Mouse (Mus musculus): ENCODE measurements at regions not wholly inside any gene's neighbourhood (a gene's known extent, or its start where the extent isn't known, plus 50 kb on each side); places are given as distances from the start of the nearest gene placed in this dataset.

- H3K27me3 ChIP-seq (replicated peaks; ENCODE audit: low read depth, poor library complexity, severe bottlenecking), result no peaks in the 10 kb centered on the region
- no peak overlapping the region for H3K27ac ChIP-seq (replicated peaks)
- no peak for DNase-seq (ENCODE audit: low spot score)
- H3K9me3 ChIP-seq, result no peaks in the 10 kb centered on the region
- no peaks in the 10 kb centered on the region for H3K4me1 ChIP-seq
- no peaks in the 10 kb centered on the region for H3K36me3 ChIP-seq (replicated peaks)
- no peak overlapping the region for H3K4me3 ChIP-seq
- WGBS, result 82% methylated on average over 7 of the region's 7 CpGs
These were observed 286.1 kb downstream of the Glrx3 start for GRCm38 (mm10) chr7:137723361-137724040.

- Histone ChIP-seq H3K36me3 (replicated peaks) (no peaks in the 10 kb centered on the region), H3K4me1 (no peaks in the 10 kb centered on the region), H3K9me3 (no peaks in the 10 kb centered on the region), H3K27me3 (replicated peaks; ENCODE audit: low read depth, poor library complexity, severe bottlenecking) (no peaks in the 10 kb centered on the region), H3K4me3 (no peak overlapping the region), H3K27ac (replicated peaks) (no peak overlapping the region)
- 87% methylated on average over 7 of the region's 7 CpGs for WGBS
- no peak for DNase-seq (ENCODE audit: low spot score)
These were observed 288.6 kb downstream of the Glrx3 start for GRCm38 (mm10) chr7:137726031-137726430.

- Histone ChIP-seq H3K27ac (replicated peaks) (no peak overlapping the region), H3K4me1 (no peaks in the 10 kb centered on the region), H3K4me3 (no peak overlapping the region), H3K9me3 (no peaks in the 10 kb centered on the region), H3K36me3 (replicated peaks) (no peaks in the 10 kb centered on the region), H3K27me3 (replicated peaks; ENCODE audit: low read depth, poor library complexity, severe bottlenecking) (no peaks in the 10 kb centered on the region)
- DNase-seq (ENCODE audit: low spot score), result no peak
- WGBS, result 88% methylated on average over 5 of the region's 5 CpGs
These were observed 298.6 kb downstream of the Glrx3 start for GRCm38 (mm10) chr7:137735873-137736527.

- H3K27ac ChIP-seq (replicated peaks), result no peak overlapping the region
- H3K9me3 ChIP-seq, result no peaks in the 10 kb centered on the region
- WGBS, result 81% methylated on average over 3 of the region's 3 CpGs
- peaks cover 14% of the 10 kb centered on the region; the same call in 1 of the 2 replicates for H3K4me1 ChIP-seq
- H3K4me3 ChIP-seq, result no peak overlapping the region
- no peak for DNase-seq (ENCODE audit: low spot score)
- no peaks in the 10 kb centered on the region for H3K36me3 ChIP-seq (replicated peaks)
- H3K27me3 ChIP-seq (replicated peaks; ENCODE audit: low read depth, poor library complexity, severe bottlenecking), result no peaks in the 10 kb centered on the region
These were observed 304.3 kb downstream of the Glrx3 start for GRCm38 (mm10) chr7:137741702-137742101.

GRCm38 (mm10) chr7:137742297-137742751 lies 304.9 kb downstream of the Glrx3 start:
- Histone ChIP-seq H3K27me3 (replicated peaks; ENCODE audit: low read depth, poor library complexity, severe bottlenecking) (no peaks in the 10 kb centered on the region), H3K4me3 (no peak overlapping the region), H3K36me3 (replicated peaks) (no peaks in the 10 kb centered on the region), H3K4me1 (peaks cover 14% of the 10 kb centered on the region; the same call in 1 of the 2 replicates), H3K9me3 (no peaks in the 10 kb centered on the region), H3K27ac (replicated peaks) (no peak overlapping the region)
- no peak for DNase-seq (ENCODE audit: low spot score)
- 51% methylated on average over 7 of the region's 7 CpGs for WGBS

- no peaks in the 10 kb centered on the region for H3K9me3 ChIP-seq
- no peak for DNase-seq (ENCODE audit: low spot score)
- H3K27ac ChIP-seq (replicated peaks), result no peak overlapping the region
- H3K4me3 ChIP-seq, result no peak overlapping the region
- WGBS, result 85% methylated on average over 1 of the region's 1 CpGs
- H3K36me3 ChIP-seq (replicated peaks), result no peaks in the 10 kb centered on the region
- H3K4me1 ChIP-seq, result peaks cover 14% of the 10 kb centered on the region; the same call in 1 of the 2 replicates
- no peaks in the 10 kb centered on the region for H3K27me3 ChIP-seq (replicated peaks; ENCODE audit: low read depth, poor library complexity, severe bottlenecking)
These were observed 308.2 kb downstream of the Glrx3 start for GRCm38 (mm10) chr7:137745575-137745974.

GRCm38 (mm10) chr7:137745991-137746390 lies 308.6 kb downstream of the Glrx3 start:
- no peaks in the 10 kb centered on the region for H3K27me3 ChIP-seq (replicated peaks; ENCODE audit: low read depth, poor library complexity, severe bottlenecking)
- peaks cover 18% of the 10 kb centered on the region; the same call in 1 of the 2 replicates for H3K4me1 ChIP-seq
- no peak overlapping the region for H3K27ac ChIP-seq (replicated peaks)
- H3K9me3 ChIP-seq, result no peaks in the 10 kb centered on the region
- WGBS, result 83% methylated on average over 3 of the region's 3 CpGs
- H3K4me3 ChIP-seq, result no peak overlapping the region
- no peak for DNase-seq (ENCODE audit: low spot score)
- H3K36me3 ChIP-seq (replicated peaks), result no peaks in the 10 kb centered on the region

- H3K36me3 ChIP-seq (replicated peaks), result no peaks in the 10 kb centered on the region
- H3K27ac ChIP-seq (replicated peaks), result no peak overlapping the region
- H3K4me1 ChIP-seq, result peaks cover 13% of the 10 kb centered on the region; the same call in 1 of the 2 replicates
- no peaks in the 10 kb centered on the region for H3K27me3 ChIP-seq (replicated peaks; ENCODE audit: low read depth, poor library complexity, severe bottlenecking)
- no peaks in the 10 kb centered on the region for H3K9me3 ChIP-seq
- no peak overlapping the region for H3K4me3 ChIP-seq
- DNase-seq (ENCODE audit: low spot score), result no peak
- 80% methylated on average over 7 of the region's 7 CpGs for WGBS
These were observed 311.5 kb downstream of the Glrx3 start for GRCm38 (mm10) chr7:137748936-137749335.

GRCm38 (mm10) chr7:137750741-137751140 lies 313.3 kb downstream of the Glrx3 start:
- Histone ChIP-seq H3K4me1 (peaks cover 8% of the 10 kb centered on the region; the same call in 1 of the 2 replicates), H3K4me3 (no peak overlapping the region), H3K27me3 (replicated peaks; ENCODE audit: low read depth, poor library complexity, severe bottlenecking) (no peaks in the 10 kb centered on the region), H3K27ac (replicated peaks) (no peak overlapping the region), H3K36me3 (replicated peaks) (no peaks in the 10 kb centered on the region), H3K9me3 (no peaks in the 10 kb centered on the region)
- 88% methylated on average over 1 of the region's 1 CpGs for WGBS
- no peak for DNase-seq (ENCODE audit: low spot score)

- peaks cover 8% of the 10 kb centered on the region; the same call in 1 of the 2 replicates for H3K4me1 ChIP-seq
- no peak for DNase-seq (ENCODE audit: low spot score)
- H3K4me3 ChIP-seq, result no peak overlapping the region
- 56% methylated on average over 4 of the region's 4 CpGs for WGBS
- no peak overlapping the region for H3K27ac ChIP-seq (replicated peaks)
- H3K27me3 ChIP-seq (replicated peaks; ENCODE audit: low read depth, poor library complexity, severe bottlenecking), result no peaks in the 10 kb centered on the region
- no peaks in the 10 kb centered on the region for H3K36me3 ChIP-seq (replicated peaks)
- no peaks in the 10 kb centered on the region for H3K9me3 ChIP-seq
These were observed 313.9 kb downstream of the Glrx3 start for GRCm38 (mm10) chr7:137751151-137751859.

- Histone ChIP-seq H3K4me1 (0 out of 2 replicates have a peak, but pooled peaks cover 3% of the 10 kb centered on the region), H3K27me3 (replicated peaks; ENCODE audit: low read depth, poor library complexity, severe bottlenecking) (no peaks in the 10 kb centered on the region), H3K36me3 (replicated peaks) (no peaks in the 10 kb centered on the region), H3K27ac (replicated peaks) (no peak overlapping the region), H3K4me3 (no peak overlapping the region), H3K9me3 (no peaks in the 10 kb centered on the region)
- DNase-seq (ENCODE audit: low spot score), result no peak
- WGBS, result 74% methylated on average over 3 of the region's 3 CpGs
These were observed 328.5 kb downstream of the Glrx3 start for GRCm38 (mm10) chr7:137765961-137766360.

- DNase-seq (ENCODE audit: low spot score), result no peak
- Histone ChIP-seq H3K9me3 (no peaks in the 10 kb centered on the region), H3K4me3 (no peak overlapping the region), H3K4me1 (0 out of 2 replicates have a peak, but pooled peaks cover 3% of the 10 kb centered on the region), H3K27ac (replicated peaks) (no peak overlapping the region), H3K36me3 (replicated peaks) (no peaks in the 10 kb centered on the region), H3K27me3 (replicated peaks; ENCODE audit: low read depth, poor library complexity, severe bottlenecking) (no peaks in the 10 kb centered on the region)
- WGBS, result 77% methylated on average over 2 of the region's 2 CpGs
These were observed 329.3 kb downstream of the Glrx3 start for GRCm38 (mm10) chr7:137766721-137767120.

Measured in embryonic facial prominence, embryonic 10.5 days (tissue).